Mouse (Mus musculus) testis, adult 2 months (tissue): ENCODE data around the gene Atg13.

ENCODE experiments used
- CTCF ChIP-seq: fragments of 200-500 bp; IDR thresholded peaks from 2 replicates; pipeline ENCODE4 v1.5.1; 2012; ENCODE audit warnings: low read depth, mild to moderate bottlenecking, inconsistent platforms, low read length, moderate library complexity; ENCODE audit not compliant: control insufficient read depth, insufficient read depth, insufficient replicate concordance
- POLR2A ChIP-seq: fragments of 200-500 bp; IDR thresholded peaks from 2 replicates; pipeline ENCODE4 v1.6.1; 2012; ENCODE audit warnings: low read depth, mild to moderate bottlenecking, inconsistent platforms, low read length, moderate library complexity; ENCODE audit not compliant: control insufficient read depth

GRCm38 (mm10) chr2:91649553-91650359, 60.6 kb downstream of the Atg13 start, which contains the start of the genes Zfp408 and Arhgap1:
- TF ChIP-seq CTCF (no peak), POLR2A (peak; percentile 64; the same call in 1 of the 2 replicates)
